Mouse (Mus musculus) liver, embryonic 14 days (tissue): Measurements from ENCODE around the gene Ptgfr. TPM values are rescaled to one million over a fixed set of nuclear protein-coding genes. Genes with fewer than 3 reads are reported as not detected.

Experiments
- polyA plus RNA-seq: library from polyadenylated mRNA; depleted of rRNA; stranded (reverse); fragments of >200 nt; gene quantifications from 2 replicates; pipeline ENCODE4 v1.2.3, GENCODE M21; 2012; rRNA removed

Ptgfr gene
- under 0.01 and 0.02 TPM in 2 replicates for polyA plus RNA-seq

DNA sequence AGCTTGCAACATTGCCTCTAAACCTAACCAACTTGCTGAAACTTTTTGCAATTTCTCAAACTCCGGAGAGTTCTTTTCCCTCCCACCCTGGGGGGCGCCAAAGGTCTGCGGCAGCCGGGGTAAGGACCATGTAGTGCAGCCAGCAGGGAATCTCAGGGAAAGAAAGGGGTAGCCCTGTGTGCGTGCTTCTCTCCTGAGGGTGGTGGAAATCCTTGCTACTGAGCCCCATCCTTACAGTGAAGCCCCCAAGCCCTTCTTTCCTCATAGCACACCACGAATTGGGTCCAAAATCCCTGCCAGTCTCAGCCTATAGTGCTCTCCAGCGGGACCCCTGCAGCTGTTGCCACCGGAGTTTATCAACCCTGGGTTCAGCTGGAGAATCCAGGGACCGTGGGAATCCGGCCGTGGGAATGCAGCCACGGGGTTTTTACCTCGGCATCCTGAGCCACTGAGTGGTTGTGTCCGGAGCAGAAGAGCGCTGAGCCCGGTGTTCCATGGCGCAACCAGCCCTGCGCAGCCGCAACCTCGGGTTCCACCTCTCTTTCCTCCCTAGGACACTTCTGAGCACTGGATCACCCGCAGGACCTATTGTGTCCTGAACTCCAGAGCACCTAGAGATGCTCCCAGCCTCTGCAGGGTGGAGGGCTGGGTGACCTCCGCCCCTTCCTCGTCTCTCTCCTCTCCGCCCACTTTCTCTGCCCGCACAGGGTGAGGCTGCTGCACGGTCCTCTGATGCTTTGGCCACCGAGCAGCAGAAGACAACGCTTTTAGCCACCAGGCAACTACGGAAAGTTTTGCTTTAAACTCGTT lies at the start of gene Ptgfr:
Gene Ptgfr, minus strand, starts transcription at position 760 of the 810 bp plus-strand sequence.

DNA sequence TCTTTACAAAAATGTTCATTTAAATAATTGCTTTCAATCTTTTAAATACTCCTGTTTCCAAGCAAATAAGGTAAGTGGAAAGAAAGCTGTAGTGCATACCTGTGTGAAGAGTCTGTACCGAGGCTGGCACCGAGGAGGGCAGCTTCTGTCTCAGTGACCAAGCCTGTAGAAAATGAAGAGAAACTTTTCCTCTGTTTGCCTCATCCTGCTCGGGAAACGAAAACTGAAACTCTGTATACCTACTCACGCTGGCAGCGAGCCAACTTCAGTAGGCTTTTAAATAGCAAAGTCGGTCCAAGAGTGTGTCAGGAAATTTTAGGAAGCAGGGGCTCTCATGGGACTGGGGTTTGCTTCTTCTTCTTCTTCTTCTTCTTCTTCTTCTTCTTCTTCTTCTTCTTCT lies 87.7 kb downstream of the Ptgfr start, which contains the start of gene Ifi44:
Gene Ifi44, minus strand, starts transcription at position 224 of the 400 bp plus-strand sequence.

Other genes with a start within 250 kb of the Ptgfr start
- 0.15 and 0.44 TPM in 2 replicates for gene Ifi44, start 87.7 kb downstream of the Ptgfr start, polyA plus RNA-seq
- not detected in 2 replicates for gene Ifi44l, start 74.7 kb downstream of the Ptgfr start, polyA plus RNA-seq